19 mouse cellular contexts compared by ENCODE assay signal in genomic region chr17:62513635-62514034, GRCm38 (mm10).
A peak's percentile ranks its signal among the peaks of the same experiment; 100 is the strongest.
DNase-seq lines count a peak whose midpoint lies in the region; ATAC-seq lines count a peak whose summit lies in the region.
"Had no signal": no experiment of that assay in that cellular context is flagged by ENCODE, and none has a peak within 500 bp of the region (broad histone marks: within the 10 kb centered on the region; RNA-seq: fewer than 3 reads in every experiment).

No protein-coding gene starts in this region.

- no peak overlapping the region for H3K9ac ChIP-seq in kidney, embryonic 15.5 days
- no peak overlapping the region for H3K9ac ChIP-seq in neural tube, embryonic 12.5 days
- H3K9ac ChIP-seq: embryonic facial prominence, embryonic 13.5 days; forebrain, embryonic 12.5 days; heart, embryonic 13.5 days; hindbrain, embryonic 15.5 days had no signal

- no peak for DNase-seq in kidney, adult 8-10 months
- no peak for DNase-seq in neural tube, embryonic 10.5 days (ENCODE audit: extremely low spot score, low spot score)
- DNase-seq in limb, embryonic 10.5 days (ENCODE audit: low spot score) = peak; percentile 29
- no peak for DNase-seq in Muller cell, postnatal 12 days (ENCODE audit: inconsistent ontology term)
- DNase-seq in gastrocnemius, postnatal 4 days (ENCODE audit: low spot score in 2 of 2) = no peak
- DNase-seq: adrenal gland, postnatal 10 days; cerebellum, adult 11-12 months; cerebellum, adult 9-10 months; cerebellum, postnatal 36 days; gastrocnemius, postnatal 14 days; heart, postnatal 36 days had no signal

- H3K36me3 ChIP-seq in kidney, embryonic 15.5 days = no peaks in the 10 kb centered on the region
- H3K36me3 ChIP-seq in neural tube, embryonic 12.5 days = no peaks in the 10 kb centered on the region
- no peaks in the 10 kb centered on the region for H3K36me3 ChIP-seq in limb, embryonic 10.5 days
- H3K36me3 ChIP-seq: embryonic facial prominence, embryonic 13.5 days; forebrain, embryonic 12.5 days; G1E; heart, embryonic 13.5 days; hindbrain, embryonic 15.5 days had no signal

- WGBS in kidney, embryonic 15.5 days = 19% methylated on average over 3 of the region's 3 CpGs
- WGBS in neural tube, embryonic 12.5 days = 19% methylated on average over 3 of the region's 3 CpGs
- WGBS in limb, embryonic 10.5 days = 15% methylated on average over 3 of the region's 3 CpGs

- H3K4me2 ChIP-seq in kidney, embryonic 15.5 days = no peak overlapping the region
- H3K4me2 ChIP-seq in neural tube, embryonic 12.5 days (replicated peaks) = no peak overlapping the region
- H3K4me2 ChIP-seq: embryonic facial prominence, embryonic 13.5 days; forebrain, embryonic 12.5 days; heart, embryonic 13.5 days; hindbrain, embryonic 15.5 days had no signal

- H3K27me3 ChIP-seq in kidney, embryonic 15.5 days = no peaks in the 10 kb centered on the region
- H3K27me3 ChIP-seq in neural tube, embryonic 12.5 days (replicated peaks) = no peaks in the 10 kb centered on the region
- H3K27me3 ChIP-seq in limb, embryonic 10.5 days (ENCODE audit: low read depth, poor library complexity, severe bottlenecking) = peaks cover 71% of the 10 kb centered on the region
- H3K27me3 ChIP-seq: embryonic facial prominence, embryonic 13.5 days; forebrain, embryonic 12.5 days; heart, embryonic 13.5 days; hindbrain, embryonic 15.5 days had no signal

- ATAC-seq in kidney, embryonic 15.5 days (replicated peaks; ENCODE audit: low FRiP score) = peak; percentile 77
- ATAC-seq in neural tube, embryonic 12.5 days (ENCODE audit: low FRiP score, low read depth) = 0 out of 2 replicates have a peak, but pooled peaks have one; percentile 44
- ATAC-seq: forebrain, embryonic 16.5 days had no signal

- no peak overlapping the region for H3K4me3 ChIP-seq in kidney, embryonic 15.5 days (replicated peaks)
- H3K4me3 ChIP-seq in neural tube, embryonic 12.5 days = no peak overlapping the region
- H3K4me3 ChIP-seq in limb, embryonic 10.5 days = no peak overlapping the region
- H3K4me3 ChIP-seq: embryonic facial prominence, embryonic 13.5 days; forebrain, embryonic 12.5 days; heart, embryonic 13.5 days; hindbrain, embryonic 15.5 days had no signal

- H3K27ac ChIP-seq in kidney, embryonic 15.5 days = no peak overlapping the region
- H3K27ac ChIP-seq in neural tube, embryonic 12.5 days = no peak overlapping the region
- no peak overlapping the region for H3K27ac ChIP-seq in limb, embryonic 10.5 days
- H3K27ac ChIP-seq: embryonic facial prominence, embryonic 13.5 days; forebrain, embryonic 12.5 days; heart, embryonic 13.5 days; hindbrain, embryonic 15.5 days had no signal

- peaks cover 15% of the 10 kb centered on the region for H3K4me1 ChIP-seq in kidney, embryonic 15.5 days
- no peaks in the 10 kb centered on the region for H3K4me1 ChIP-seq in neural tube, embryonic 12.5 days
- H3K4me1 ChIP-seq in limb, embryonic 10.5 days = peaks cover 21% of the 10 kb centered on the region
- H3K4me1 ChIP-seq: forebrain, embryonic 12.5 days; heart, embryonic 13.5 days; hindbrain, embryonic 15.5 days had no signal

- H3K9me3 ChIP-seq in kidney, embryonic 15.5 days (replicated peaks) = no peaks in the 10 kb centered on the region
- H3K9me3 ChIP-seq in neural tube, embryonic 12.5 days = no peaks in the 10 kb centered on the region
- no peaks in the 10 kb centered on the region for H3K9me3 ChIP-seq in limb, embryonic 10.5 days (replicated peaks)
- H3K9me3 ChIP-seq: embryonic facial prominence, embryonic 13.5 days; forebrain, embryonic 12.5 days; heart, embryonic 13.5 days; hindbrain, embryonic 15.5 days had no signal
